Mouse (Mus musculus) embryonic facial prominence, embryonic 10.5 days (tissue): ENCODE results near the gene Leo1. TPM values are rescaled to one million over a fixed set of nuclear protein-coding genes. Genes with fewer than 3 reads are reported as not detected.

Experiments used
- DNase-seq: peaks from one replicate; pipeline ENCODE4 v3.0.0-alpha.2; 2017; ENCODE audit warnings: low spot score
- H3K27ac ChIP-seq: fragments of 300-500 bp; sonication (generic); replicated peaks from 2 replicates; pipeline ENCODE4 v1.5.1; 2016; ENCODE audit warnings: mild to moderate bottlenecking
- H3K27me3 ChIP-seq: fragments of 300-500 bp; sonication (generic); replicated peaks from 2 replicates; pipeline ENCODE4 v1.6.1; 2016; ENCODE audit warnings: low read depth, mild to moderate bottlenecking; ENCODE audit not compliant: poor library complexity, severe bottlenecking
- H3K36me3 ChIP-seq: fragments of 300-500 bp; sonication (generic); replicated peaks from 2 replicates; pipeline ENCODE4 v1.6.1; 2016; ENCODE audit warnings: mild to moderate bottlenecking, moderate library complexity
- H3K4me1 ChIP-seq: fragments of 300-500 bp; sonication (generic); 2 replicates; pipeline ENCODE4 v1.6.1; 2016
- H3K4me3 ChIP-seq: fragments of 300-500 bp; sonication (generic); 2 replicates; pipeline ENCODE4 v1.5.1; 2016; ENCODE audit warnings: mild to moderate bottlenecking, moderate library complexity
- H3K9me3 ChIP-seq: fragments of 300-500 bp; sonication (generic); 2 replicates; pipeline ENCODE4 v1.6.1; 2016; ENCODE audit warnings: mild to moderate bottlenecking
- WGBS: fragments of 180-500 bp; shearing (Covaris S2); methylation state at CpG from one replicate; pipeline ENCODE4 v1.1.7; 2016; 5-methylcytosine and 5-hydroxymethylcytosine counted together
- polyA plus RNA-seq: library from polyadenylated mRNA; unstranded; fragments of >200 nt; fragmentation: Nextera tagmentation; extraction: Ambion mirVana; gene quantifications from 2 replicates; pipeline ENCODE4 v1.2.1, GENCODE M21; 2016

Gene Leo1
- polyA plus RNA-seq, 1 experiment from 2014 or later, result 57.7 TPM

DNA sequence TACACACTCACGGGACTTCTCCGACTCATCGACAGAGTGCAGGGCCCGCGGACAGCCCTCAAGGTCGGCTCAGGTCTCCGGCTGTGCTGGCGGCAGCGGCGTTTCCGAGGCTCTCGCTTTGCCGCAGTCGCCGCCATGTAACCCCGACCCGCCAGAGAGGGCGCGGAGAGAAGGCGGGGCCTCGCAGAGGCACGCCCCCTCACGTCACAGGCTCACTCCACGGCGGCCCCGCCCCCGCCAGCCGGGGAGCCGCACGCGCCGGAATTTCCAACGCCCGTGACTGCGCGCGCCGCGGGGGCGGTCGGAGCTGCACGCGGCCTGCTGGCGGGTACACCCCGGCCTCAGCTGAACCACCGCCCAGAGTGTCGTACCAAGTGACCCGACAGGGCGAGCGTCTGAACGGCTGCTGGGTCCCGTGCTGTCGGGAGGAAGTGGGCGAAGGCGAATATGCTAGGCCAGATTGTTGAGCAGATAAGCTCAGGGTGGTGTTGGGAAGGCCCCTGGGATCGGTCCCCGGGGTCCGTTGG, 31.4 kb upstream of the Leo1 start, which contains the start of gene Mapk6:
Gene Mapk6, minus strand, starts transcription at position 154 of the 527 bp plus-strand sequence.
- peak within 1 kb of the TSS; percentile 99 for H3K27ac ChIP-seq
- no peaks in the 10 kb centered on the region for H3K9me3 ChIP-seq
- H3K4me3 ChIP-seq, result peak within 1 kb of the TSS; percentile 96
- 0 out of 2 replicates have a peak, but pooled peaks cover 5% of the 10 kb centered on the region for H3K36me3 ChIP-seq
- H3K4me1 ChIP-seq, result peaks cover 56% of the 10 kb centered on the region
- no peaks in the 10 kb centered on the region for H3K27me3 ChIP-seq
- WGBS, result under 1% methylated on average over 58 of the region's 58 CpGs
- peak; percentile 98 for DNase-seq

DNA sequence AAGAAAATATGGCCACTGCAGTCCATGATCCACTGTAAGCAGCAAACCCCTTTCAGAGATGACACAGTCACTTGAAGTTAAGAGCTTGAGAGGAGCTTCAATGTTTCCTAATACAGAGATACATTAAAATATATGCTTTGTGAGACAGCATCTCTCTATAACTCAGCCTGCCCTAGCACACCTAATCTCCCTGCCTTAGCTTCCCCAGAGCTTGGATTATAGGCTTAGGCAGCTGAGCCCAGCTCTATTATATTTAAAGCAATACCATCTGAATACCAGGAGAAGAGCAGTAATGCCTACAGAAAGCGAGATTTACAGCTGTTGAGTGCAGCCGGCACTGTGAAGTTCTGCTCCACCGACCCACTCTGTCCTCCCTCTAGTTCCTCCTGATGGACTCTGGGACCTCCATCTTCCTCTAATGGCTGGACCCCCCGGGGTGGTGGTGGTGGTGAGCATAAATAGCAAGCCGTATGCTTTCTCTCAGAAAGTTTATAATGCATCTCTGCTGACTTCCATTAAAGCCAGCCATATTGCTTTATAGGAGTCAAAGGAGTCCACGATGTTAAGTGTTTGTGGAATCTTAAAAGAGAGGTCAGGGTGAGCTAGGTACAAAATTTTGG, 30.3 kb upstream of the Leo1 start:
- H3K36me3 ChIP-seq, result 0 out of 2 replicates have a peak, but pooled peaks cover 3% of the 10 kb centered on the region
- H3K4me3 ChIP-seq, result peak overlapping the region; percentile 96; the same call in 1 of the 2 replicates
- DNase-seq, result no peak
- peak overlapping the region; percentile 99 for H3K27ac ChIP-seq
- 78% methylated on average over 6 of the region's 6 CpGs for WGBS
- no peaks in the 10 kb centered on the region for H3K27me3 ChIP-seq
- H3K4me1 ChIP-seq, result peaks cover 52% of the 10 kb centered on the region
- H3K9me3 ChIP-seq, result no peaks in the 10 kb centered on the region

DNA sequence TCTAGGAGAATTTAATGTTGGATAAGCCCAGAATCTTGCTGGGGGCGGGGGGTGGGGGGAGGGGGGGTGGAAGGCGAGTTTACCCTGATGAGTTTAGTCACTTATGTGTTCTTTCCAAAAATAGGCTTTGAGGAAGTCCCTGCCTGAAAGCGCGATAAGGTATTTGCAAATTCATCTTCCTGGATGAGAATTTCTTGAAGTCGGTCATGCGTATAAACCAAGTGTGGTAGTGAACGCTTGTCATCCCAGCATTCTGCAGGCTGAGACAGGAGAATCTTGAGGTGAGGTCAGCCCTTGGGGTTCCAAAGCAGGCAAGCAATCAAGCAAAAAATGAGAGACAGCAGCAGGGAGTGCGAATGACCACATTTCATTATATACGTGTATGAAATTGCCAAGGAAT, 29.7 kb upstream of the Leo1 start:
- no peak overlapping the region for H3K4me3 ChIP-seq
- no peak overlapping the region for H3K27ac ChIP-seq
- DNase-seq, result no peak
- WGBS, result 82% methylated on average over 9 of the region's 9 CpGs
- H3K4me1 ChIP-seq, result peaks cover 46% of the 10 kb centered on the region
- H3K36me3 ChIP-seq, result no peaks in the 10 kb centered on the region
- no peaks in the 10 kb centered on the region for H3K9me3 ChIP-seq
- H3K27me3 ChIP-seq, result no peaks in the 10 kb centered on the region

DNA sequence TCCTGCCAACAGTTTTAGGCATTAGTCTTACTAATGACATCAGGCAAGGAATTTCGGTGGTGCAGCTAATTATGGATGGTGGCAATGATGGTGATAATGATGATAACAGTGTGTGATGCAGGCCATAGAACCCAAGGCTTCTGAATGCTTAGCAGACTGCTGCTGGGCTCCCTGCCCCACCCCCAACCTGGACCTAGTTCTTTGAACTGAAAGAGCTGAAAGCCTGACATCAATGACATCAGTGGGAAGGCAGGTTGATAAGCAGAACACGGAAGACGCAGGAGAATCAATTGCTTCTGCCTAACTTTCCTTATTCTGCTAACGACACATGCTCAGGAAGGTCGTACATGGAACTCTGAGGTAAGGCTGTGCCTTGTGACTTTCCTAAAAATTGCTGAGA, 28.1 kb upstream of the Leo1 start:
- DNase-seq, result no peak
- Histone ChIP-seq H3K27me3 (no peaks in the 10 kb centered on the region), H3K4me1 (peaks cover 34% of the 10 kb centered on the region), H3K4me3 (no peak overlapping the region), H3K9me3 (no peaks in the 10 kb centered on the region), H3K27ac (0 out of 2 replicates have a peak overlapping the region, but pooled peaks have one; percentile 30), H3K36me3 (no peaks in the 10 kb centered on the region)
- 78% methylated on average over 5 of the region's 5 CpGs for WGBS

DNA sequence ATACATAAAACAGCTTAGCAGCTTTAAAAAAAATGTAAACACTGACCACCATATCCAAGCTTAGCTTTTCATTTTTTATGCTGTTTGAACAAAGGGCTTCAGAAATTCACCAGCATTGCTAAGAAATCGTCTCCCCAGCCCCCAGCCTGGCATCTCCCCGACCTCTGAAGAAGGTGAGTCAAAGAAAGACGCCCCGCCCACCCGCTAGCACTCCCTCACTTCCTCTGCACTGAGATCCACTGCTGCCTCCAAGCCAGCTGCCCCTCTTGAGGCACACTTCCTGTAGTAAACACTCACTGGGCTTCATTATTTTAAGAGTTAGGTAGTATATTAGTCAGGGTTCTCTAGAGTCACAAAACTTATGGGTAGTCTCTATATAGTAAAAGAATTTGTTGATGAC, 27.1 kb upstream of the Leo1 start:
- Histone ChIP-seq H3K27me3 (no peaks in the 10 kb centered on the region), H3K4me1 (peaks cover 31% of the 10 kb centered on the region), H3K9me3 (no peaks in the 10 kb centered on the region), H3K27ac (no peak overlapping the region), H3K36me3 (no peaks in the 10 kb centered on the region), H3K4me3 (no peak overlapping the region)
- no peak for DNase-seq
- WGBS, result 37% methylated on average over 5 of the region's 5 CpGs

DNA sequence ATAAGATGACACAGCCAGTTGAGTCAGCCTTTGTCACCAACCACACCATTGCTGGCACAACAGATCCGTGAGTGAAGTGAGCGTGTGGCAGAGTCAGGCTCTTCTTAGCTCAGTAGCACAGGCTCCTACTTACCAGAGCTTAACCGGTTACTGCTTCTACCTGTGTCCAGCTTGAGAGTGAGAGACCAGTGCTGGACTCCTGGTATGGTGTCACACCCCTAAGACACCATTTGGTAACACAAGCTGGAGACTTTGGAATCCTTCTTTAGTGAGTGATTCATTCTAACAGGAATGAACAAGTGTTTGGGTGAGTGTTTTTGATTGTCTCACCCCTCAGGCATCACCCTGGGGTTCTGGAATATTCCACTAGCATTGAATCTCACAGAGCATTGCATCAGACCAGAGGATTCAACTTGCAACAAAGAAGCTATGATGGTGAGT, 19.1 kb upstream of the Leo1 start:
- Histone ChIP-seq H3K4me3 (no peak overlapping the region), H3K27me3 (no peaks in the 10 kb centered on the region), H3K4me1 (peaks cover 15% of the 10 kb centered on the region), H3K27ac (no peak overlapping the region), H3K36me3 (no peaks in the 10 kb centered on the region), H3K9me3 (no peaks in the 10 kb centered on the region)
- WGBS, result 91% methylated on average over 3 of the region's 3 CpGs
- no peak for DNase-seq

DNA sequence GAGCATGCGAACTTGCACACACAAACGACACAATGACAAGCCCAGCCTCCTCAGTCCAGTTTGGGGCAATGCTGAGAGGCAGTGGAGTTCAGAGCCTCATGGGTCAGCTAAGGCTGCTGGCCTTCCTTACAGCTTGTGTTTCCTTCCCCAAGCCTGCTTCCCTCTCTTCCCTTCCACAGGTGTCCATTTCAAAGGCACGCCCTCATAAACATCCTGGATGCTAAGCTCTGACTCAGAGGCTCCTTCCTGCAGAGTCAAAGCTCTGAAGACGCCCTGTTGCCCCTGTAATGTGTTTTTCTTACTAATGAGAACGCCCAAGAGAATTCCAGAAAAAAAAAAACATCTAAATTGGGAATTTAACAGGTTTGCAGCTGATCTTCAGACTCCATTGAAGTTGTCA, 17.6 kb upstream of the Leo1 start:
- Histone ChIP-seq H3K4me1 (peaks cover 12% of the 10 kb centered on the region), H3K27me3 (no peaks in the 10 kb centered on the region), H3K9me3 (no peaks in the 10 kb centered on the region), H3K36me3 (no peaks in the 10 kb centered on the region), H3K4me3 (no peak overlapping the region), H3K27ac (no peak overlapping the region)
- WGBS, result 66% methylated on average over 5 of the region's 5 CpGs
- no peak for DNase-seq

DNA sequence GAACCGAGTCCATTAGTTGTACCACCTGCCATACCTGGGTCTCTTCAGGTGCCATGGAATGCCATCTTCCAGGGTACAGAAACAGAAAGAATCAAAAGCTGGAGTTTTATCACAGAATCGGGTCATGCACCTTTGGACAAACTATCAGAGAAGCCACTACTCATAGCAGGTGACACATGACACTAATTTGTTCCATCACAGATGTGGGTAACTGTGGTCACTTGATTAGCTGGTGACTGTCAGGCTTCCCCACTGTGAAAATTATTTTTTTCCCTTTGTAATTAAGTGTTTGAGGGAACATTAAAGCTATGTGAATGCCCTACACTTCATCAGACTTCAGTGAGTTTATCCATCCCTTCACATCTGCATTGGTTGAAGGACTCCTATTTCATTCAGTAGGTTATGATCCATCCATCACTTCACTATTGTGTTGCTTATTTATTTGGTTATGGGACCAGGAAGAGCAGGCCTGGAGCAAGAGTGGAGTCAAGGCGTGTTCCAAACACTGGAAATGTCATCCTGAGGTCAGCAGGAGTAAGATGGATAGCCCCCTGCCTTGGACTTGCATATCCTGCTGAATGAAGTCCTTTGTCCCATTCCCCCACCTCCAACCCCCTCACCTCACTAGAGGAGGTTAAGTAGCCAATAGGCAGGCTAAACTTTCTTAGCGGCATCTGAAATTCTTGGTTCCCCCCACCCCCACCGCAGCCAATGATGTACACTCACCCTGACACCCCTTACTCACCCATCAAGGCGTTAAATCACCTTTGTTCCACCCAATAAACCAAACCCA, 16.8 kb upstream of the Leo1 start:
- H3K36me3 ChIP-seq, result no peaks in the 10 kb centered on the region
- H3K27ac ChIP-seq, result no peak overlapping the region
- no peaks in the 10 kb centered on the region for H3K9me3 ChIP-seq
- no peak overlapping the region for H3K4me3 ChIP-seq
- DNase-seq, result no peak
- H3K27me3 ChIP-seq, result no peaks in the 10 kb centered on the region
- peaks cover 12% of the 10 kb centered on the region for H3K4me1 ChIP-seq
- 68% methylated on average over 6 of the region's 6 CpGs for WGBS

DNA sequence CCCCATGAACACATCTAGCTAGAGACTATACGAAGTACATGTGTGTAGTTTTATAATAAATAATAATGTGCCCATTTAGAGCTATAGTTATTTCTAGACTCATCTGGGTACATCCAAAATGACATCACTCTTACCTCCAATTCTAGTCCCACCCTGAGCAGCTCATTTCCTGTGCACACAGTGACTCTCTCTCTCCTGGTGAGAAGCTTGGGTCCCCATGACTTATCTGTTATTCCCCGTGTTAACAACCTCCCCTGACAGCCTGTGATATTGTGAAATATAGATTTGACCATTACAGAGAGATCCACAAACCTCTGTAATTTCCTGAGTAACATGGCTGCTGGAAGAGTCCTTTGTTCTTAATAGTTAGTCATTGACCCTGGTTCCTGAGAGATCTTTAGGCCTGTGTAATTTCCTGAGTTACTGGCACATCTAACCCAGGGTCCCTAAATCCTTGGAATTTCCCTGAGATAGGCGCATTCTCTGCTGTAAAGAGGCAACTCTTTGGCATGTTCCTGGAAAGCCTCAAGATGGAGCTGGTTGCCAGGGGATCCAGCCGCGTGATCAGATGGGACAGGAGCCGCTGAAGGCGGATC, 15.4 kb upstream of the Leo1 start:
- Histone ChIP-seq H3K4me3 (no peak overlapping the region), H3K27me3 (no peaks in the 10 kb centered on the region), H3K27ac (no peak overlapping the region), H3K36me3 (no peaks in the 10 kb centered on the region), H3K4me1 (peaks cover 12% of the 10 kb centered on the region), H3K9me3 (no peaks in the 10 kb centered on the region)
- 88% methylated on average over 7 of the region's 7 CpGs for WGBS
- no peak for DNase-seq

DNA sequence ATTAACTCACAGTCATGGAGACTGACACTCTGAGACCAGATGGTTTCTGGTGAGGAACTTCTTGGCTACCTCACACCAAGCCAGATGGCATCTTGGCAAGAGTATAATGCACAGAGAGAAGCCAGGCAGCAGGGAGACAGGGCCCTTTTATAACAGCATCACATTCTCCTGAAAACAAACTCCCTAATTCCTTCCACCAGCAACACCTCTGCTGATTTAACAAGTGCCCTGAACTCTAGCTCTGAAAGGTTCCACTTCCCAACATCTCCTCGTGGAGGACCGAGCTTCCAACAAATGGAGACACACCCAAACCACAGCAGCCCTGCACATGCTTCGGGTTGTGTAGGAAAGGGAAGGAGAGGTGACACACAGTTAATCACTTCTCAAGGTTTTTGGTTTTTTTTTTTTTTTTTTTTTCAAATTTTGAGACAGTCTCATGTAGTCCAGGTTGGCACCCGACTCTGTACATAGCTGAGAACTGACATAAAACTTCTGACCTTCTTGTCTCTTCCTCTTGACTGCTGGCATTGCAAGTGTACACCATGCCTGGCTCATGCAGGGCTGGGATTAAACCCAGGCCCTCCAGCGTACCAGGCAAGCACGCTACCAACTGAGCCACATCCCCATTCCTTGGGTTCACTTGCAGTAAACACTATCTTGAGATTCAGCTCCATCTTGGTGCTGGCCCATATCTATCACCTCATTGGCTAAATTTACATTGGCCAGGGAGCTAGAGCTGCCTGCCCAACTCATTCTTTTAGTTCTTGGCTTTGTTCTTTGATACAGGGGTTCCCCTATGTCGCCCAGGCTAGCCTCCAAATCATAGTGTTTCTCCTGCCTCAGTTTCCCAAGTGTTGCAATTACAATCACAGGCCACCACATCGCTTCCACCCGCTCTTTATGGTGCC, 13.7 kb upstream of the Leo1 start:
- peaks cover 12% of the 10 kb centered on the region for H3K4me1 ChIP-seq
- H3K36me3 ChIP-seq, result no peaks in the 10 kb centered on the region
- no peak overlapping the region for H3K27ac ChIP-seq
- 86% methylated on average over 9 of the region's 9 CpGs for WGBS
- no peaks in the 10 kb centered on the region for H3K9me3 ChIP-seq
- no peaks in the 10 kb centered on the region for H3K27me3 ChIP-seq
- no peak overlapping the region for H3K4me3 ChIP-seq
- no peak for DNase-seq

DNA sequence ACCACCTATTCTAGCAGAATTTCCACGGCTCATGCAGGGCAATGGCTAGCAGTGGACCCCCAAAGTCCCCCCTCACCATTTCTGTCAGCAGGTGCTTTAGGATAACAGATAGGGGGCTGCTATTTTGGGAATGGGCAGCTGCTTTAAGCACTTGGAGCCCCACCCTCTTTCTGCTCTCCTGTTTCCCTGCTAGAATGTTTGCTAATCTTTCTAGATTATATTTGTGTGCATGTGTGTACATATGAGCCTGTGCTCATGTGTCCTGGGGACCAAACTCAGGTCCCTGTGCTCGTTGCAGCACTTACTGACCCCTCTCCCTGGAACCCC, 13.1 kb upstream of the Leo1 start:
- H3K9me3 ChIP-seq, result no peaks in the 10 kb centered on the region
- WGBS, result 76% methylated on average over 2 of the region's 2 CpGs
- H3K36me3 ChIP-seq, result no peaks in the 10 kb centered on the region
- no peak overlapping the region for H3K4me3 ChIP-seq
- no peaks in the 10 kb centered on the region for H3K27me3 ChIP-seq
- H3K4me1 ChIP-seq, result peaks cover 12% of the 10 kb centered on the region
- DNase-seq, result no peak
- no peak overlapping the region for H3K27ac ChIP-seq

DNA sequence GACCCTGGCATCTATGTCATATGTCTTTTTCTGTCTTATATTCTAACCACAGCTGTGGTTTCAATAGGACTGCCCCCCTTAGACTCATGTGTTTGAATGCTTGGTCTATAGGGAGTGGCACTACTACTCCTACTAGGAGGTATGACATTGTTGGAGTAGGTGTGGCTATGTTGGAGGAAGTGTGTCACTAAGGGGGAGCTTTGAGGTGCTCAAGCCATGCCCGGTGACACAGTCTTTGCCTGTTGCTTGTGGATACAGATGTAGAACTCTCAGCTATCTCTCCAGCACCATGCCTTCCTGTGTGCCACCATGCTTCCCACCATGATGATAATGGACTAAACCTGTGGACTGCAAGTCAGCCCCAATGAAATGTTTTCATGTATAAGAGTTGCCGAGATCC, 12.3 kb upstream of the Leo1 start:
- no peaks in the 10 kb centered on the region for H3K27me3 ChIP-seq
- no peaks in the 10 kb centered on the region for H3K9me3 ChIP-seq
- DNase-seq, result no peak
- H3K4me3 ChIP-seq, result no peak overlapping the region
- no peaks in the 10 kb centered on the region for H3K36me3 ChIP-seq
- H3K27ac ChIP-seq, result no peak overlapping the region
- 91% methylated on average over 2 of the region's 2 CpGs for WGBS
- H3K4me1 ChIP-seq, result peaks cover 8% of the 10 kb centered on the region
